Mouse (Mus musculus) embryonic facial prominence, embryonic 12.5 days (tissue): Measurements from ENCODE around the gene Pcbp1. TPM values are rescaled to one million over a fixed set of nuclear protein-coding genes. Genes with fewer than 3 reads are reported as not detected.
A peak's percentile ranks its signal among the peaks of the same experiment; 100 is the strongest.

Source experiments
- ATAC-seq: fragments of 200-750 bp; cut with Nextera tagmentation; 2 replicates; pipeline ENCODE4 v1.8.0; 2017; ENCODE audit not compliant: insufficient number of reproducible peaks, insufficient read depth, low FRiP score, low TSS enrichment
- H3K27ac ChIP-seq: fragments of 300-500 bp; sonication (generic); 2 replicates; pipeline ENCODE4 v1.5.1; 2016; ENCODE audit warnings: mild to moderate bottlenecking
- H3K27me3 ChIP-seq: fragments of 300-500 bp; sonication (generic); 2 replicates; pipeline ENCODE4 v1.6.1; 2016; ENCODE audit warnings: mild to moderate bottlenecking, moderate library complexity
- H3K36me3 ChIP-seq: fragments of 300-500 bp; sonication (generic); 2 replicates; pipeline ENCODE4 v1.6.1; 2016; ENCODE audit warnings: mild to moderate bottlenecking
- H3K4me1 ChIP-seq: fragments of 300-500 bp; sonication (generic); 2 replicates; pipeline ENCODE4 v1.6.1; 2016
- H3K4me2 ChIP-seq: fragments of 300-500 bp; sonication (generic); replicated peaks from 2 replicates; pipeline ENCODE4 v1.6.1; 2016; ENCODE audit warnings: mild to moderate bottlenecking, moderate library complexity
- H3K4me3 ChIP-seq: fragments of 300-500 bp; sonication (generic); 2 replicates; pipeline ENCODE4 v1.5.1; 2016; ENCODE audit warnings: mild to moderate bottlenecking
- H3K9ac ChIP-seq: fragments of 300-500 bp; sonication (generic); 2 replicates; pipeline ENCODE4 v1.6.1; 2016; ENCODE audit warnings: mild to moderate bottlenecking, moderate library complexity
- H3K9me3 ChIP-seq: fragments of 300-500 bp; sonication (generic); 2 replicates; pipeline ENCODE4 v1.6.1; 2016; ENCODE audit warnings: mild to moderate bottlenecking, moderate library complexity
- WGBS: fragments of 180-500 bp; shearing (Covaris S2); methylation state at CpG from one replicate; pipeline ENCODE4 v1.1.7; 2016; 5-methylcytosine and 5-hydroxymethylcytosine counted together
- polyA plus RNA-seq: library from polyadenylated mRNA; unstranded; fragments of >200 nt; fragmentation: Nextera tagmentation; extraction: Ambion mirVana; gene quantifications from 2 replicates; pipeline ENCODE4 v1.2.1, GENCODE M21; 2016

Gene Pcbp1
- polyA plus RNA-seq, 1 experiment from 2014 or later = 537 TPM

DNA sequence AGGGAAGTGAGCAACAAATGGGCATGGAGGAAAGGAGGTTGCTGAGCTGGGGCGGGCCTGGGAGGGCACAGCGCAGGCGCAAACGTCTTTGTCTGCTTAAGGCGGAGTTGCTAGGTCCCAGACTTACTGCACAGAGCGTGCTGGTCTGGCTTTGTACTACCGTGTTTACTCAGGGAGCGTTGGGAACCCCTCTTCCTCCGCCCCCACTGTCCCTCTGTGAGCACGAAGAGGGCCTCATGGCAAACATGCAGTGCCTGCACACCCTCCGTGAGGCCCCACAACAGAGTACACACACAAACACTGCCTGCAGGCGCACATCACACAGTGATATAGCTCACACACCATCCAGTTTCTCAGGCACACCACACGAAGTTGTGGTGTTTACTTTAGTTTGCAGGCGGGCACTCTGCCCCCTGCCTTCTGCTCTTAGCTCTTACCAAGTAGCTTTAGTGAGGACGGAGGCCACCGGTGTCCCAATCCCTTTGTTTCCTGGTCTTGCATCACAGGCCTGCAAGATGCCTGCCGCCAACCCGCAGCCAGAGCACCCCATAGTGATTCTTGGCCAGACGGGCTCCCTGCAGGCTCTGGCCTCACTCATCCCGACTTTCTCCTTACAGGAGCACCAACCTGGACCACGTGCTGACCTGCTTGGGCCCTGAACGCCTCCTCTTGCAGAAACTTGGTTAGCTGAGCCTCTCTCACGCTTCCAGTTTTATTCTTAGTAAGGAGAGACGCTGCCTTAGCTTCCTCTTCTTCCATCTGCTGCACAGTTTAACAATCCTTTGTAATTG is 38.6 kb downstream of the Pcbp1 start:
- no peaks in the 10 kb centered on the region for H3K9me3 ChIP-seq
- H3K36me3 ChIP-seq = no peaks in the 10 kb centered on the region
- peak overlapping the region; percentile 93 for H3K27ac ChIP-seq
- peaks cover 13% of the 10 kb centered on the region for H3K4me1 ChIP-seq
- ATAC-seq = peak; percentile 85
- 12% methylated on average over 24 of the region's 24 CpGs for WGBS
- H3K27me3 ChIP-seq = no peaks in the 10 kb centered on the region
- peak overlapping the region; percentile 14 for H3K4me2 ChIP-seq
- H3K4me3 ChIP-seq = no peak overlapping the region
- H3K9ac ChIP-seq = peak overlapping the region; percentile 50; the same call in 1 of the 2 replicates

- Histone ChIP-seq H3K27me3 (no peaks in the 10 kb centered on the region), H3K27ac (no peak overlapping the region), H3K4me1 (peaks cover 13% of the 10 kb centered on the region), H3K9ac (no peak overlapping the region), H3K9me3 (no peaks in the 10 kb centered on the region), H3K36me3 (no peaks in the 10 kb centered on the region), H3K4me3 (no peak overlapping the region), H3K4me2 (no peak overlapping the region)
- no peak for ATAC-seq
- WGBS = 82% methylated on average over 7 of the region's 7 CpGs
Measured at GRCm38 (mm10) chr6:86485943-86486640, 40.0 kb downstream of the Pcbp1 start.

GRCm38 (mm10) chr6:86481871-86482270 is 44.2 kb downstream of the Pcbp1 start:
- H3K36me3 ChIP-seq = no peaks in the 10 kb centered on the region
- WGBS = 94% methylated on average over 5 of the region's 5 CpGs
- 0 out of 2 replicates have a peak overlapping the region, but pooled peaks have one; percentile 92 for H3K27ac ChIP-seq
- peaks cover 35% of the 10 kb centered on the region for H3K4me1 ChIP-seq
- no peak overlapping the region for H3K4me2 ChIP-seq
- ATAC-seq = no peak
- H3K9ac ChIP-seq = no peak overlapping the region
- H3K4me3 ChIP-seq = no peak overlapping the region
- no peaks in the 10 kb centered on the region for H3K9me3 ChIP-seq
- no peaks in the 10 kb centered on the region for H3K27me3 ChIP-seq

GRCm38 (mm10) chr6:86480189-86480831 is 45.8 kb downstream of the Pcbp1 start:
- peak overlapping the region; percentile 38; the same call in 1 of the 2 replicates for H3K9ac ChIP-seq
- ATAC-seq = 0 out of 2 replicates have a peak, but pooled peaks have one; percentile 69
- no peaks in the 10 kb centered on the region for H3K36me3 ChIP-seq
- no peaks in the 10 kb centered on the region for H3K9me3 ChIP-seq
- H3K4me1 ChIP-seq = peaks cover 34% of the 10 kb centered on the region
- peak overlapping the region; percentile 29 for H3K4me2 ChIP-seq
- no peak overlapping the region for H3K4me3 ChIP-seq
- H3K27ac ChIP-seq = peak overlapping the region; percentile 92
- no peaks in the 10 kb centered on the region for H3K27me3 ChIP-seq
- WGBS = 29% methylated on average over 9 of the region's 9 CpGs

DNA sequence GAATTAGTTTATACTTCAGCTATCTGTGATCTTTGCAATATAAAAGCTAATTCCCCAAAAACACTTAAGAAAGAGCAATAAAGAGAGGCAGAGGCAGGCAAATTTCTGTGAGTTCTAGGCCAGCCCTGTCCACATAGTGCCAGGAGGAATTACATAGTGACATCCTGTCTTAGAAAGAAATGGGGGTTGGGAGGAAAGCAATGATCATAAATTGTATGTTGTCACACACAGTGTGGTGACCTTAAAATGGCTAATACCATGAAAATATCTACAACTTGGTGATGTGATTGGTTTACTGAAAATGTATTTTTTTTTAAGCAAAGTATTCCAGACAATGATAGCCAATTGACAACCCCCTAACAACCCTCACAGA is 46.3 kb downstream of the Pcbp1 start:
- Histone ChIP-seq H3K4me2 (peak overlapping the region; percentile 29; the same call in 1 of the 2 replicates), H3K9me3 (no peaks in the 10 kb centered on the region), H3K4me3 (no peak overlapping the region), H3K27me3 (no peaks in the 10 kb centered on the region), H3K4me1 (peaks cover 34% of the 10 kb centered on the region), H3K9ac (no peak overlapping the region), H3K36me3 (no peaks in the 10 kb centered on the region), H3K27ac (peak overlapping the region; percentile 92)
- ATAC-seq = no peak

- Histone ChIP-seq H3K4me2 (no peak overlapping the region), H3K9ac (no peak overlapping the region), H3K4me1 (peaks cover 34% of the 10 kb centered on the region), H3K27ac (peak overlapping the region; percentile 92), H3K36me3 (no peaks in the 10 kb centered on the region), H3K27me3 (no peaks in the 10 kb centered on the region), H3K4me3 (no peak overlapping the region), H3K9me3 (no peaks in the 10 kb centered on the region)
- WGBS = 58% methylated on average over 3 of the region's 3 CpGs
- ATAC-seq = no peak
Measured at GRCm38 (mm10) chr6:86479311-86479710, 46.8 kb downstream of the Pcbp1 start.

GRCm38 (mm10) chr6:86476931-86477330 is 49.2 kb downstream of the Pcbp1 start:
- WGBS = 89% methylated on average over 5 of the region's 5 CpGs
- H3K9me3 ChIP-seq = no peaks in the 10 kb centered on the region
- H3K36me3 ChIP-seq = no peaks in the 10 kb centered on the region
- no peak for ATAC-seq
- H3K27ac ChIP-seq = 0 out of 2 replicates have a peak overlapping the region, but pooled peaks have one; percentile 92
- H3K4me2 ChIP-seq = no peak overlapping the region
- peaks cover 42% of the 10 kb centered on the region for H3K4me1 ChIP-seq
- H3K27me3 ChIP-seq = no peaks in the 10 kb centered on the region
- no peak overlapping the region for H3K9ac ChIP-seq
- H3K4me3 ChIP-seq = no peak overlapping the region

DNA sequence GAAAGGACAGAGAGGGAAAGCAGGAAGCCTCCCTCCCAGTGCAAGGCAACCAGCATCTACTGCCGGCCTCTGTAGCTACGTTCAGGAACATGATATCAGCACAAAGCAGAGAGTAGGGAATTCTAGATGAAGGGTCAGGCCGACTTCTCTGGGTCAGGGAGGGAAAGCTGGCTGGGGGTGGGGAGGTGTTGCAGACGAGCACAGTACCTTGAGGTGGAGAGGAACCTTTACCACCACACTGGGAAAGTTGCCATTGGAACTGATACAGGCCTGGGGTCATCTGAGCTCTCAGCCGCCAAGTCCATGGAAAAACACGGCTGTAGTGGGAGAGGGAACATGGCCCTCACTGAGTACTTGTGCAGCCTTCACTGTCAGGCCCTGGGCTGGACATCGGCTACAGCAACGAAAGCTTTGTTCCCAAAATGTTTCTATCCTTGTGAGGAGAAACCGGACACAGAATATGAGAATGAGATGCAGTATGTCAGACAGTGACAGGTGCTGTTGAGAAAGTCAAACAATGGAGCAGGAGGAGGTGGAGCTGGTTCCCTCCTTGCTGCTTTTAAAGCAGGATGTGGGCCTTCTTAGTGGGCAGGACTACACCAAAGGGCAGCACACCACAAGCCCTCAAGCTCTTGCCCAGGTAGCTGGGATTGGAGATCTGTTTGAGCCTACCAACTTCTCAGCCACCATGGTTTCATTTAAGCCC is 50.5 kb downstream of the Pcbp1 start:
- no peak overlapping the region for H3K4me3 ChIP-seq
- 61% methylated on average over 9 of the region's 9 CpGs for WGBS

DNA sequence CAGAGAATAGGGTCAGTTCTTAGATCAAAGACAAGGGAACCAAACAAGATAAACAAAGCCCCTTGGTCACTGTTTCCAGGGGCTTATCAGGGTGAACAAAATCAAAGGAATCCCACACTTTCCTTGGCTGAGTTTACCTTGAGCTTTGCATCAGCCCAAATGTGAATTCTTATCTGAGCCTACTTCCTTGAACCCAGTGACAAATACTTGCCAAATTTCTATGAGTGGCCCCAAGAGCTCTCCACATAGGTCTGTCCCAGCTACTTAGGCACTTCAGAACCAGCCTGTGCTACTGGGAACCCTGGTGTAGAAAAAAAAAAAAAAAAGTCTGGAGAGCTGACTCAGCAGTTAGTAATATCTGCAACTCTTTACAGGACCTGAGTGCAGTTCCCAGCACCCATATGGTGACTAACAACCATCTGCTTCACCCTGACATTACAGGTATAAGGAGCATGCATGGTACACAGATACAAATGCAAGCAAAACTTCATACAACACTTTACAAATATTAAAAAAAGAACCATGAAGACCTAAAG is 51.4 kb downstream of the Pcbp1 start:
- no peak for ATAC-seq
- H3K27ac ChIP-seq = no peak overlapping the region

More for the DNA sequence above, 50.5 kb downstream of the Pcbp1 start:
- ATAC-seq = no peak
- Histone ChIP-seq H3K4me1 (peaks cover 38% of the 10 kb centered on the region), H3K27me3 (no peaks in the 10 kb centered on the region), H3K27ac (peak overlapping the region; percentile 56), H3K9me3 (no peaks in the 10 kb centered on the region), H3K36me3 (no peaks in the 10 kb centered on the region), H3K4me2 (no peak overlapping the region), H3K9ac (no peak overlapping the region)

More for the DNA sequence above, 51.4 kb downstream of the Pcbp1 start:
- no peak overlapping the region for H3K4me3 ChIP-seq
- H3K36me3 ChIP-seq = 0 out of 2 replicates have a peak, but pooled peaks cover 2% of the 10 kb centered on the region
- no peaks in the 10 kb centered on the region for H3K27me3 ChIP-seq
- no peaks in the 10 kb centered on the region for H3K9me3 ChIP-seq
- H3K4me1 ChIP-seq = peaks cover 29% of the 10 kb centered on the region
- H3K4me2 ChIP-seq = no peak overlapping the region
- H3K9ac ChIP-seq = no peak overlapping the region
